Mouse (Mus musculus): ENCODE results near the gene Phlda1. TPM values are rescaled to one million over a fixed set of nuclear protein-coding genes. Genes with fewer than 3 reads are reported as not detected.
A peak's percentile ranks its signal among the peaks of the same experiment; 100 is the strongest.

Gene Phlda1
- polyA plus RNA-seq, 1 experiment from 2014 or later, result 4.4 TPM

DNA sequence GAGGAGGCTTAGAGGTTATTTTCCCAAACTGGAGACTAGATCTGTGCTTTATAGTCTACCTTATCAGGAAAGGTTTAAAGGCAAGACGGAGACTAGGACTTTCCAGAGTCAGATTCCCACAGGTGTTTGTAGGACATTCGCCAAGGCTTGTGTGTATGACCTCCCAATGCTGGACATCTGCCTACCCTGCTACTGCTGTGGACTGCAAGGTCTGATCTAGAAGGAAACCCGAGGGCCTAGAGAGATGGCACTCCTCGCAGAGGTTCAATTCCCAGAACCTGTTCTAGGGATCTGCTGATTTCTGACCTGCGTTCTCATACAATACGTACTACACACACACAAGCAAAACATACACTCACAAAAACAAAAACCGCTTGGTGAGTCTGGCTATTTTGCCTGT is 680 bp upstream of the Phlda1 start:
- H3K4me1 ChIP-seq (replicated peaks), result peaks cover 48% of the 10 kb centered on the region
- no peaks in the 10 kb centered on the region for H3K36me3 ChIP-seq
- peak overlapping the region; percentile 86 for H3K4me2 ChIP-seq
- no peak overlapping the region for H3K27ac ChIP-seq
- ATAC-seq (ENCODE audit: low read depth), result no peak
- peaks cover 45% of the 10 kb centered on the region for H3K27me3 ChIP-seq
- WGBS (ENCODE audit: insufficient replicate concordance), result 53% methylated on average over 7 of the region's 7 CpGs
- H3K9me3 ChIP-seq (replicated peaks), result no peaks in the 10 kb centered on the region
- peak overlapping the region; percentile 73 for H3K4me3 ChIP-seq (replicated peaks)
- H3K9ac ChIP-seq, result peak overlapping the region; percentile 78; the same call in 1 of the 2 replicates
- no peak for DNase-seq

- ATAC-seq (ENCODE audit: low read depth) (no peak; the same call in none of the 2 replicates), DNase-seq (peak; percentile 9)
- WGBS (ENCODE audit: insufficient replicate concordance), result under 1% methylated on average over 23 of the region's 23 CpGs
- H3K4me1 ChIP-seq (replicated peaks), result peaks cover 48% of the 10 kb centered on the region
- H3K9me3 ChIP-seq (replicated peaks), result no peaks in the 10 kb centered on the region
- peak overlapping the region; percentile 73 for H3K27ac ChIP-seq
- H3K9ac ChIP-seq, result peak overlapping the region; percentile 81
- peak overlapping the region; percentile 86 for H3K4me2 ChIP-seq
- peak overlapping the region; percentile 73 for H3K4me3 ChIP-seq (replicated peaks)
- H3K36me3 ChIP-seq, result no peaks in the 10 kb centered on the region
- H3K27me3 ChIP-seq, result peaks cover 46% of the 10 kb centered on the region
Observed at GRCm38 (mm10) chr10:111506926-111507459, 907 bp downstream of the Phlda1 start.

- DNase-seq (peak; percentile 40), ATAC-seq (ENCODE audit: low read depth) (no peak)
- Histone ChIP-seq H3K27me3 (peaks cover 46% of the 10 kb centered on the region), H3K27ac (no peak overlapping the region; the same call in 1 of the 2 replicates), H3K4me1 (replicated peaks) (peaks cover 46% of the 10 kb centered on the region), H3K9me3 (replicated peaks) (no peaks in the 10 kb centered on the region), H3K36me3 (no peaks in the 10 kb centered on the region), H3K9ac (peak overlapping the region; percentile 81), H3K4me3 (replicated peaks) (peak overlapping the region; percentile 73), H3K4me2 (peak overlapping the region; percentile 86)
- 4% methylated on average over 38 of the region's 38 CpGs for WGBS (ENCODE audit: insufficient replicate concordance)
Observed at GRCm38 (mm10) chr10:111507460-111508211, 1.6 kb downstream of the Phlda1 start.

DNA sequence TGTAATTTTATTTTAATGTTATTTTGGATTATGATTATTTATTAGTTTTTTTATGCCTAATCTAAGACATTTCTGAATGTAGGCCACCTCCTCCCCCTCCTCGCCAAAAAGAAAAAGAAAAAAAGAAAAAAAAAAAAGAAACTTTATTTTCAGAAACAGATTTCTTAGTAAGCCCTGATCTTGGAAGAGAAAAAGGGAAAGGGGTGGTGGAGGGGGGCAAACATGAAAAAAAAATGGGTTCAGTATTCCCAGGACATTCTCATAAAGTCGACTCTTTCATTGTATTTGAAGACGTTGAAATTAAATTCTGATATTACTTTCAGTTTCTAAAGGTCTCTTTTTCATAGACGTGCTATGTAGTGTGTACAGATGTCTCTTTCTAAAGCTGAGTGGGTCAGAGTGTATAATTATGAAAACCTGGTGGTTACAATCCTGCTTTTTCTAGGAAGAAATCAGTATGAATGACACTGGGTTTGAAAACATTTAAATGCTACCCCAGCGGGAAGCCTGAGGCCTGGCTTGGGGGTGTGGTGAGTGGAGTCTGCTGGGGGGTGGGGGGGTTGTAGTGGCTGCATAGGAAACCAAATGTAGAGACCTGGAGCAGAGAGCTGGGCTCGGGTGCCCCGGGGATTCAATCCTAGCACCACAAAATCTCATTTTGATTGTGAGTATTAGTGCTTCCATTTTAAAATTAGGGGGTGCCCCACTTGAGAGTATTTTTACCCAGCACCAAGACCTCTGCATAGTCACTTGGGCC is 2.4 kb downstream of the Phlda1 start:
- Histone ChIP-seq H3K36me3 (no peaks in the 10 kb centered on the region), H3K4me2 (peak overlapping the region; percentile 86), H3K27ac (no peak overlapping the region), H3K27me3 (peaks cover 46% of the 10 kb centered on the region), H3K9ac (peak overlapping the region; percentile 39; the same call in 1 of the 2 replicates), H3K4me3 (replicated peaks) (peak overlapping the region; percentile 73), H3K9me3 (replicated peaks) (no peaks in the 10 kb centered on the region), H3K4me1 (replicated peaks) (peaks cover 40% of the 10 kb centered on the region)
- DNase-seq, result no peak
- 22% methylated on average over 7 of the region's 7 CpGs for WGBS (ENCODE audit: insufficient replicate concordance)
- ATAC-seq (ENCODE audit: low read depth), result no peak

- no peak for ATAC-seq (ENCODE audit: low read depth)
- Histone ChIP-seq H3K4me3 (replicated peaks) (peak overlapping the region; percentile 23; the same call in 1 of the 2 replicates), H3K36me3 (no peaks in the 10 kb centered on the region), H3K4me2 (peak overlapping the region; percentile 37), H3K9ac (no peak overlapping the region), H3K27ac (0 out of 2 replicates have a peak overlapping the region, but pooled peaks have one; percentile 4), H3K4me1 (replicated peaks) (peaks cover 39% of the 10 kb centered on the region), H3K9me3 (replicated peaks) (no peaks in the 10 kb centered on the region), H3K27me3 (peaks cover 46% of the 10 kb centered on the region)
- DNase-seq, result no peak
- 40% methylated on average over 8 of the region's 8 CpGs for WGBS (ENCODE audit: insufficient replicate concordance)
Observed at GRCm38 (mm10) chr10:111509103-111509784, 3.2 kb downstream of the Phlda1 start.

- Histone ChIP-seq H3K4me3 (replicated peaks) (no peak overlapping the region), H3K27ac (no peak overlapping the region), H3K36me3 (no peaks in the 10 kb centered on the region), H3K4me2 (no peak overlapping the region), H3K9me3 (replicated peaks) (no peaks in the 10 kb centered on the region), H3K4me1 (replicated peaks) (peaks cover 41% of the 10 kb centered on the region), H3K9ac (no peak overlapping the region), H3K27me3 (peaks cover 46% of the 10 kb centered on the region)
- DNase-seq, result no peak
- ATAC-seq (ENCODE audit: low read depth), result no peak
- WGBS (ENCODE audit: insufficient replicate concordance), result 62% methylated on average over 7 of the region's 7 CpGs
Observed at GRCm38 (mm10) chr10:111509981-111510380, 3.9 kb downstream of the Phlda1 start.

DNA sequence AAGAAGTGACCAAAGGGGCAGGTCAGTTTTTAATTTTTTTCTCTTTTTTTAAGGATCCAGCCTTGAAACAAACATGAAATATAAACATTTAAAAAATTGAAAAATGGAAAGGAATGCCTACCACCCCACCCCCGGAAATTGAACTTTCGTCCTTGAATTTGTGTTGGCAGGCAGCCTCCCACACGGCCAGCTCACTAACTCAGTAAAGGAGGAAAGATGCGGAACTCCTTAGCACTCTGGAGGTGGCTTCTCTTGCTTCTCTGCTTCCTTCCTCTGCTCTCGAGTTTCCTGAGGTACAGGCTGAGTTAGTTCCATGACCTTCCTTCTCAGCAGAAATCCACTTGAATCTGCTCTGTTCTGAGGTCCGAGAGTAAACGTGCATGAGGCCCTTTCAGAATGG is 4.7 kb downstream of the Phlda1 start:
- Histone ChIP-seq H3K4me2 (no peak overlapping the region), H3K27ac (no peak overlapping the region), H3K4me1 (replicated peaks) (peaks cover 42% of the 10 kb centered on the region), H3K4me3 (replicated peaks) (no peak overlapping the region), H3K9me3 (replicated peaks) (no peaks in the 10 kb centered on the region), H3K36me3 (no peaks in the 10 kb centered on the region), H3K9ac (no peak overlapping the region), H3K27me3 (peaks cover 40% of the 10 kb centered on the region)
- 26% methylated on average over 7 of the region's 7 CpGs for WGBS (ENCODE audit: insufficient replicate concordance)
- ATAC-seq (ENCODE audit: low read depth) (no peak), DNase-seq (no peak)

GRCm38 (mm10) chr10:111512036-111512568 is 6.0 kb downstream of the Phlda1 start:
- H3K36me3 ChIP-seq, result no peaks in the 10 kb centered on the region
- no peak for DNase-seq
- 76% methylated on average over 10 of the region's 10 CpGs for WGBS (ENCODE audit: insufficient replicate concordance)
- ATAC-seq (ENCODE audit: low read depth), result no peak
- H3K4me1 ChIP-seq (replicated peaks), result peaks cover 43% of the 10 kb centered on the region
- no peak overlapping the region for H3K27ac ChIP-seq
- H3K4me2 ChIP-seq, result no peak overlapping the region
- H3K9me3 ChIP-seq (replicated peaks), result no peaks in the 10 kb centered on the region
- no peak overlapping the region for H3K4me3 ChIP-seq (replicated peaks)
- H3K27me3 ChIP-seq, result peaks cover 32% of the 10 kb centered on the region
- H3K9ac ChIP-seq, result no peak overlapping the region

GRCm38 (mm10) chr10:111514282-111514885 is 8.3 kb downstream of the Phlda1 start:
- Histone ChIP-seq H3K27me3 (peaks cover 9% of the 10 kb centered on the region), H3K9me3 (replicated peaks) (no peaks in the 10 kb centered on the region), H3K4me2 (no peak overlapping the region), H3K36me3 (no peaks in the 10 kb centered on the region), H3K9ac (no peak overlapping the region), H3K4me1 (replicated peaks) (peaks cover 28% of the 10 kb centered on the region), H3K27ac (no peak overlapping the region), H3K4me3 (replicated peaks) (no peak overlapping the region)
- no peak for DNase-seq
- ATAC-seq (ENCODE audit: low read depth), result no peak
- 51% methylated on average over 5 of the region's 5 CpGs for WGBS (ENCODE audit: insufficient replicate concordance)

DNA sequence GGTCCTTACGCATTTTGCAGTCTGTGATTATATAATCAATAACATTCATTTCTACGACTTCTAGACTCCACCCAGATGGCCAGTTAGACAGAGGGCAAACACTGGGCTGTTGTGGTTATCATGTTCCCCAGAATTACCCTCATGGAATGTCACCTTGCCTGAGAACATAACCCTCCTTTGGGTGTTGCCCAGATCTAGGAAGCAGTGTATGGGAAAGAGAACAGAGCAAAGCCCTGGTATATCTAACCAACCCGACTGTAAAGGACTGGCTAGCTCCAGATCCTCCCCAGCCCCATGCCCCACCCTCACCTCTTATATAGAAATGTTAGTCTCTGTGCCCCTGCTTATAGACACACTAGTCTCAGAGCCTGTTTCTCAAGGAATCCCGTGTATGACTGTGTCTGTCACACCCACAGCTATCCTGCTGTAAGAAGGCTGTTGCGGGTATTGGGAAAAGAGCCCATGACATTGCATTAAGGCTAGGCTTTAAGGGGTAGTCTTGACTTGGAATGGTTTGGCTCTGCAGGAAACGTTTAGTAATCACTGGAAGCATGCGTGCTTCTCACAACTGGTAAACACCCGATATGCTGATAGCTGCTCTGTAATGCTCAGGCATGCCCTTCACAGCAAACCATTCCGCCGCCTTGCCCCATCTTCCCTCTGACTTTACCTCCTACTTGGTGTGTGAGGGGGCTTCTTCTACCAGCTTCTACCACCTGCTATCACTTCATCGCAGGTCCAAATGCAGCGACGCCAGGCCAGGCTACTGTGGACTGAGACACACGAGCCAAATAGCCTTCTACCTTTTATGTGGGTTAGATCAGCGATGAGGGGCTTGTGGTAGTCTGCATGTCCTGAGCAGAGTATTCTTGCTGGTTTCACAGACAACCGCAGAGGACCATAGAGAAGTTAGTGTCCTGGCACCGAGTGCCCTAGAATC is 9.3 kb downstream of the Phlda1 start:
- Histone ChIP-seq H3K27ac (no peak overlapping the region), H3K4me3 (replicated peaks) (no peak overlapping the region), H3K36me3 (no peaks in the 10 kb centered on the region), H3K9me3 (replicated peaks) (no peaks in the 10 kb centered on the region), H3K27me3 (0 out of 2 replicates have a peak, but pooled peaks cover 9% of the 10 kb centered on the region), H3K4me2 (no peak overlapping the region), H3K9ac (no peak overlapping the region), H3K4me1 (replicated peaks) (peaks cover 28% of the 10 kb centered on the region)
- ATAC-seq (ENCODE audit: low read depth), result 0 out of 2 replicates have a peak, but pooled peaks have one; percentile 17
- whole genome bisulfite sequencing (ENCODE audit: insufficient replicate concordance), result 48% methylated on average over 17 of the region's 17 CpGs
- no peak for DNase-seq

All from liver, embryonic 13.5 days (tissue).